In the genomic region with DNA sequence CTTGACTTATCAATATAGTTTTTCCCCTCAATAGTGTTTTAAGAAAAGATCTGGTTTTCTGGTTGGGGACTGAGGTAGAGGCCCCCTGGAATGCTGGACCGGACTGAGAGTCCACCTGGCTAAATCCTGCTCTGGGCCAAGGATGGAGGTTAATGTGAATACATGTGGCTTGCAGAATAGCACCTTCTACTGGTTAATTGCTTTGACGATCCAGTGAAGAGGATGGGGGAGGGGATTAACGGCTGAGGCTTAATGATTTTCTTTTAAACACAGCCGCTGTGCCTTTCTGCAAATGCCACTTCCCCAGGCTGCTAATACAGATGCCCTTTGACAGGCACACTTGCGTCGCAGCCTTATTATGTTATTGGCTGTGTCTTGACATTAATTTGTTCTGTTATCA, we compare ENCODE assay signal across 8 mouse cellular contexts. TPM values are rescaled to one million over a fixed set of nuclear protein-coding genes. Genes with fewer than 3 reads are reported as not detected.
DNase-seq lines count a peak whose midpoint lies in the region; ATAC-seq lines count a peak whose summit lies in the region.
"Had no signal": no experiment of that assay in that cellular context is flagged by ENCODE, and none has a peak within 500 bp of the region (broad histone marks: within the 10 kb centered on the region; RNA-seq: fewer than 3 reads in every experiment).

No protein-coding gene starts in this region.

- H3K9ac ChIP-seq in embryonic facial prominence, embryonic 15.5 days: no peak overlapping the region

- WGBS in embryonic facial prominence, embryonic 15.5 days: 16% methylated on average over 6 of the region's 6 CpGs

- H3K4me1 ChIP-seq in megakaryocyte, embryonic 14.5 days: peaks cover 32% of the 10 kb centered on the region
- H3K4me1 ChIP-seq in embryonic facial prominence, embryonic 15.5 days: peaks cover 32% of the 10 kb centered on the region

- H3K4me2 ChIP-seq in embryonic facial prominence, embryonic 15.5 days (replicated peaks): peak overlapping the region; percentile 65

- peak overlapping the region; percentile 28 for H3K4me3 ChIP-seq in megakaryocyte, embryonic 14.5 days (replicated peaks)
- peak overlapping the region; percentile 10; the same call in 1 of the 2 replicates for H3K4me3 ChIP-seq in embryonic facial prominence, embryonic 15.5 days (replicated peaks)

- no peak for ATAC-seq in megakaryocyte, adult 5-6 weeks (ENCODE audit: poor library complexity, severe bottlenecking)
- no peak for ATAC-seq in embryonic facial prominence, embryonic 15.5 days (ENCODE audit: insufficient number of reproducible peaks, low FRiP score, low TSS enrichment, low read depth)
- no peak for ATAC-seq in erythroid progenitor cell, adult 5-6 weeks (replicated peaks; ENCODE audit: low FRiP score, poor library complexity, severe bottlenecking)

- H3K9me3 ChIP-seq in megakaryocyte, embryonic 14.5 days: no peaks in the 10 kb centered on the region
- no peaks in the 10 kb centered on the region for H3K9me3 ChIP-seq in embryonic facial prominence, embryonic 15.5 days (replicated peaks)

- no peaks in the 10 kb centered on the region for H3K36me3 ChIP-seq in megakaryocyte, embryonic 14.5 days (replicated peaks; ENCODE audit: low read length)
- H3K36me3 ChIP-seq in embryonic facial prominence, embryonic 15.5 days: no peaks in the 10 kb centered on the region

- H3K27ac ChIP-seq in embryonic facial prominence, embryonic 15.5 days (replicated peaks): no peak overlapping the region
- H3K27ac ChIP-seq: macrophage had no signal

- DNase-seq in kidney, adult 18-20 months: peak; percentile 59
- peak; percentile 36 for DNase-seq in lung, postnatal 25 days (ENCODE audit: low spot score)
- DNase-seq in gastrocnemius, postnatal 10 days: no peak

- no peaks in the 10 kb centered on the region for H3K27me3 ChIP-seq in megakaryocyte, embryonic 14.5 days (replicated peaks)
- H3K27me3 ChIP-seq in embryonic facial prominence, embryonic 15.5 days: no peaks in the 10 kb centered on the region

RNA-seq across cellular contexts. Expression of a gene that starts 2.5 kb away (rescaled TPM):
- polyA plus RNA-seq in megakaryocyte, embryonic 14.5 days (2012; ENCODE audit: insufficient read depth, low replicate concordance): 39.0 and 101 TPM in 2 replicates
- 60.3 and 65.8 TPM in 2 replicates for total RNA-seq in megakaryocyte, adult 5-6 weeks (2015)
- 16.3 and 19.1 TPM in 2 replicates for total RNA-seq in megakaryocyte, adult 5-6 weeks (2017)
- polyA plus RNA-seq in embryonic facial prominence, embryonic 15.5 days (2015; fragmentation: Nextera tagmentation; extraction: Ambion mirVana): 26.5 and 27.2 TPM in 2 replicates
- 10 to 100 TPM; 53.8 to 56.9 TPM for total RNA-seq in gastrocnemius, postnatal 10 days (2021)
- 24.9 and 31.0 TPM in 2 replicates for total RNA-seq in erythroid progenitor cell, adult 5-6 weeks (2015; ENCODE audit: low replicate concordance)
- 5.5 and 9.8 TPM in 2 replicates for total RNA-seq in erythroid progenitor cell, adult 5-6 weeks (2017; ENCODE audit: low replicate concordance)

RNA-seq across cellular contexts. Expression of a gene that starts 47.5 kb away (rescaled TPM):
- 2,192 and 2,220 TPM in 2 replicates for polyA plus RNA-seq in megakaryocyte, embryonic 14.5 days (2012; ENCODE audit: insufficient read depth, low replicate concordance)
- 382 and 422 TPM in 2 replicates for total RNA-seq in megakaryocyte, adult 5-6 weeks (2015)
- total RNA-seq in megakaryocyte, adult 5-6 weeks (2017): 352 and 362 TPM in 2 replicates
- 1,331 and 1,435 TPM in 2 replicates for polyA plus RNA-seq in embryonic facial prominence, embryonic 15.5 days (2015; fragmentation: Nextera tagmentation; extraction: Ambion mirVana)
- 100 to 1,000 TPM; 469 to 474 TPM for total RNA-seq in gastrocnemius, postnatal 10 days (2021)
- total RNA-seq in erythroid progenitor cell, adult 5-6 weeks (2015; ENCODE audit: low replicate concordance): 79.6 and 121 TPM in 2 replicates
- 21.2 and 44.2 TPM in 2 replicates for total RNA-seq in erythroid progenitor cell, adult 5-6 weeks (2017; ENCODE audit: low replicate concordance)
